ENCODE assay signal across 9 mouse cellular contexts in the genomic region with DNA sequence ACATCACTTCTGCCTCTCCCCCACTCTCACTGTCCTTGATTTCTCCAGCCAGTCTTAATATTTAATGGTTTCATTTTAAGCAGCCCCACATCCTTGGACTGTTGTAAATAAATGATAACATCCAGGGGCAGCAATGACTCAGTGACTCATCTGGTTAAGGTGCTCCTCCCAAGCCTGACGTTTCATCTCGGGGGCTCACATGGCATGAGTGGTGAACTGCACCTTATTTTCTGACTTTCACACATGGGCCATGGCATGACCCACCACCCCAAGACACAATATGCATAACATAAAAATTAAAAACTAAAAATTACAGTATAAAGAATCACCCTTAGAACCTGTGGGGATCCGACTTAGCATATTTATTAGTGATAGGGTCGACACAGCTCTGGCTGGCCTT. TPM values are rescaled to one million over a fixed set of nuclear protein-coding genes. Genes with fewer than 3 reads are reported as not detected.
DNase-seq lines count a peak whose midpoint lies in the region; ATAC-seq and TF ChIP-seq lines count a peak whose summit lies in the region.
"Had no signal": no experiment of that assay in that cellular context is flagged by ENCODE, and none has a peak within 500 bp of the region (broad histone marks: within the 10 kb centered on the region; RNA-seq: fewer than 3 reads in every experiment).

No protein-coding gene starts in this region.

- H3K27ac ChIP-seq in hindbrain, embryonic 10.5 days = no peak overlapping the region
- no peak overlapping the region for H3K27ac ChIP-seq in hindbrain, embryonic 12.5 days
- no peak overlapping the region for H3K27ac ChIP-seq in forebrain, embryonic 15.5 days (replicated peaks)
- peak overlapping the region; percentile 99 for H3K27ac ChIP-seq in liver, postnatal 0 days (ENCODE audit: low read depth)

- H3K27me3 ChIP-seq in hindbrain, embryonic 10.5 days (ENCODE audit: insufficient read depth, poor library complexity, severe bottlenecking) = no peaks in the 10 kb centered on the region
- H3K27me3 ChIP-seq in hindbrain, embryonic 12.5 days = no peaks in the 10 kb centered on the region
- H3K27me3 ChIP-seq in E14TG2a.4 (ENCODE audit: insufficient read depth, low read length) = no peaks in the 10 kb centered on the region
- H3K27me3 ChIP-seq in forebrain, embryonic 15.5 days = no peaks in the 10 kb centered on the region
- H3K27me3 ChIP-seq in liver, postnatal 0 days (ENCODE audit: insufficient read depth, low read length) = no peaks in the 10 kb centered on the region

- ATAC-seq in hindbrain, embryonic 12.5 days (ENCODE audit: low FRiP score) = no peak
- ATAC-seq in forebrain, embryonic 15.5 days (replicated peaks) = no peak
- no peak for ATAC-seq in liver, postnatal 0 days

- no peak for TF ChIP-seq CTCF in E14TG2a.4 (conservative IDR thresholded peaks at IDR 0.05; ENCODE audit: low read length)
- no peak for TF ChIP-seq CTCF in liver, postnatal 0 days (IDR thresholded peaks at IDR 0.05; ENCODE audit: low read depth)

- no peak for DNase-seq in hindbrain, embryonic 10.5 days (ENCODE audit: low spot score)
- DNase-seq in liver, postnatal 0 days = peak; percentile 25
- no peak for DNase-seq in left cerebral cortex, adult 8-10 months (ENCODE audit: low spot score in 2 of 2)
- no peak for DNase-seq in cerebellum, postnatal 36 days
- no peak for DNase-seq in urinary bladder, postnatal 10 days (ENCODE audit: low spot score)
- DNase-seq: heart, adult 2 months had no signal

- peaks cover 53% of the 10 kb centered on the region for H3K36me3 ChIP-seq in hindbrain, embryonic 10.5 days
- peaks cover 16% of the 10 kb centered on the region for H3K36me3 ChIP-seq in hindbrain, embryonic 12.5 days
- H3K36me3 ChIP-seq in E14TG2a.4 (ENCODE audit: insufficient read depth, low read length) = peaks cover 24% of the 10 kb centered on the region
- H3K36me3 ChIP-seq in forebrain, embryonic 15.5 days = peaks cover 15% of the 10 kb centered on the region
- H3K36me3 ChIP-seq in liver, postnatal 0 days (replicated peaks; ENCODE audit: insufficient read depth, low read length) = peaks cover 18% of the 10 kb centered on the region

- TF ChIP-seq EP300 in liver, postnatal 0 days (IDR thresholded peaks at IDR 0.05; ENCODE audit: low read depth) = no peak

- H3K4me2 ChIP-seq in hindbrain, embryonic 12.5 days (replicated peaks) = no peak overlapping the region
- peak overlapping the region; percentile 49 for H3K4me2 ChIP-seq in forebrain, embryonic 15.5 days (replicated peaks)
- peak overlapping the region; percentile 79 for H3K4me2 ChIP-seq in liver, postnatal 0 days (ENCODE audit: low read depth, low read length)

- peak overlapping the region; percentile 99 for H3K4me3 ChIP-seq in hindbrain, embryonic 10.5 days
- no peak overlapping the region for H3K4me3 ChIP-seq in hindbrain, embryonic 12.5 days
- peak overlapping the region; percentile 96 for H3K4me3 ChIP-seq in E14TG2a.4 (replicated peaks; ENCODE audit: low read length)
- no peak overlapping the region for H3K4me3 ChIP-seq in forebrain, embryonic 15.5 days
- H3K4me3 ChIP-seq in liver, postnatal 0 days (ENCODE audit: low read depth, low read length) = peak overlapping the region; percentile 99

- H3K4me1 ChIP-seq in hindbrain, embryonic 10.5 days (replicated peaks) = peaks cover 31% of the 10 kb centered on the region
- H3K4me1 ChIP-seq in hindbrain, embryonic 12.5 days = peaks cover 24% of the 10 kb centered on the region
- H3K4me1 ChIP-seq in E14TG2a.4 (replicated peaks; ENCODE audit: low read depth, low read length) = peaks cover 35% of the 10 kb centered on the region
- peaks cover 30% of the 10 kb centered on the region for H3K4me1 ChIP-seq in forebrain, embryonic 15.5 days
- H3K4me1 ChIP-seq in liver, postnatal 0 days (ENCODE audit: insufficient read depth) = peaks cover 18% of the 10 kb centered on the region

- H3K9me3 ChIP-seq in hindbrain, embryonic 10.5 days = no peaks in the 10 kb centered on the region
- H3K9me3 ChIP-seq in hindbrain, embryonic 12.5 days (replicated peaks) = 0 out of 2 replicates have a peak, but pooled peaks cover 3% of the 10 kb centered on the region
- H3K9me3 ChIP-seq in E14TG2a.4 (ENCODE audit: low read length) = no peaks in the 10 kb centered on the region
- H3K9me3 ChIP-seq in forebrain, embryonic 15.5 days = no peaks in the 10 kb centered on the region
- no peaks in the 10 kb centered on the region for H3K9me3 ChIP-seq in liver, postnatal 0 days (ENCODE audit: low read length)

- H3K9ac ChIP-seq in hindbrain, embryonic 12.5 days = no peak overlapping the region
- H3K9ac ChIP-seq in forebrain, embryonic 15.5 days (replicated peaks) = no peak overlapping the region
- H3K9ac ChIP-seq in liver, postnatal 0 days (replicated peaks) = peak overlapping the region; percentile 98

- WGBS in hindbrain, embryonic 10.5 days = 92% methylated on average over 4 of the region's 4 CpGs
- 90% methylated on average over 4 of the region's 4 CpGs for WGBS in hindbrain, embryonic 12.5 days
- 86% methylated on average over 4 of the region's 4 CpGs for WGBS in forebrain, embryonic 15.5 days
- WGBS in liver, postnatal 0 days (ENCODE audit: insufficient replicate concordance) = 68% methylated on average over 4 of the region's 4 CpGs

RNA-seq across cellular contexts. Expression of gene Srsf1, which starts 1.3 kb away (rescaled TPM):
- polyA plus RNA-seq in hindbrain, embryonic 10.5 days (2016; fragmentation: Nextera tagmentation; extraction: Ambion mirVana) = 337 and 377 TPM in 2 replicates
- 468 and 477 TPM in 2 replicates for polyA plus RNA-seq in hindbrain, embryonic 12.5 days (2016; fragmentation: Nextera tagmentation; extraction: Ambion mirVana)
- polyA plus RNA-seq in forebrain, embryonic 15.5 days (2015; fragmentation: Nextera tagmentation; extraction: Ambion mirVana) = 342 and 347 TPM in 2 replicates
- polyA plus RNA-seq in liver, postnatal 0 days (2015; fragmentation: Nextera tagmentation; extraction: Ambion mirVana) = 54.8 and 58.6 TPM in 2 replicates
- 100 to 1,000 TPM; 189 to 208 (median 191) TPM for total RNA-seq in left cerebral cortex, adult 8-10 months (2022)

RNA-seq across cellular contexts. Expression of gene Vezf1, which starts 22.2 kb away (rescaled TPM):
- 64.7 and 64.8 TPM in 2 replicates for polyA plus RNA-seq in hindbrain, embryonic 10.5 days (2016; fragmentation: Nextera tagmentation; extraction: Ambion mirVana)
- 75.1 and 79.0 TPM in 2 replicates for polyA plus RNA-seq in hindbrain, embryonic 12.5 days (2016; fragmentation: Nextera tagmentation; extraction: Ambion mirVana)
- polyA plus RNA-seq in forebrain, embryonic 15.5 days (2015; fragmentation: Nextera tagmentation; extraction: Ambion mirVana) = 60.6 and 61.4 TPM in 2 replicates
- 6.3 TPM in 2 replicates for polyA plus RNA-seq in liver, postnatal 0 days (2015; fragmentation: Nextera tagmentation; extraction: Ambion mirVana)
- 10 to 100 TPM; 27.9 to 30.8 (median 29.3) TPM for total RNA-seq in left cerebral cortex, adult 8-10 months (2022)

RNA-seq across cellular contexts. Expression of gene Cuedc1, which starts 52.0 kb away (rescaled TPM):
- polyA plus RNA-seq in hindbrain, embryonic 10.5 days (2016; fragmentation: Nextera tagmentation; extraction: Ambion mirVana) = 20.5 and 27.1 TPM in 2 replicates
- polyA plus RNA-seq in hindbrain, embryonic 12.5 days (2016; fragmentation: Nextera tagmentation; extraction: Ambion mirVana) = 53.2 and 53.3 TPM in 2 replicates
- polyA plus RNA-seq in forebrain, embryonic 15.5 days (2015; fragmentation: Nextera tagmentation; extraction: Ambion mirVana) = 39.2 and 43.4 TPM in 2 replicates
- 1.2 and 1.6 TPM in 2 replicates for polyA plus RNA-seq in liver, postnatal 0 days (2015; fragmentation: Nextera tagmentation; extraction: Ambion mirVana)
- total RNA-seq in left cerebral cortex, adult 8-10 months (2022) = 10 to 100 TPM; 28.0 to 31.8 (median 30.9) TPM

RNA-seq across cellular contexts. Expression of gene Dynll2, which starts 58.5 kb away (rescaled TPM):
- 29.4 and 39.9 TPM in 2 replicates for polyA plus RNA-seq in hindbrain, embryonic 10.5 days (2016; fragmentation: Nextera tagmentation; extraction: Ambion mirVana)
- polyA plus RNA-seq in hindbrain, embryonic 12.5 days (2016; fragmentation: Nextera tagmentation; extraction: Ambion mirVana) = 39.9 and 44.8 TPM in 2 replicates
- 38.5 and 39.3 TPM in 2 replicates for polyA plus RNA-seq in forebrain, embryonic 15.5 days (2015; fragmentation: Nextera tagmentation; extraction: Ambion mirVana)
- polyA plus RNA-seq in liver, postnatal 0 days (2015; fragmentation: Nextera tagmentation; extraction: Ambion mirVana) = 10.5 and 11.0 TPM in 2 replicates
- total RNA-seq in left cerebral cortex, adult 8-10 months (2022) = 100 to 1,000 TPM; 623 to 646 (median 629) TPM

Comparison
In these comparisons a context has a peak if more than half of its experiments do, and no peak if none do; other contexts are left out.
1. H3K4me3 ChIP-seq: peak in hindbrain, embryonic 10.5 days (single experiment), E14TG2a.4 (single experiment) and liver, postnatal 0 days (single experiment); none in hindbrain, embryonic 12.5 days (single experiment) and forebrain, embryonic 15.5 days (single experiment).